Mouse (Mus musculus) hindbrain, embryonic 15.5 days (tissue): Measurements from ENCODE around the gene Krt8. TPM values are rescaled to one million over a fixed set of nuclear protein-coding genes. Genes with fewer than 3 reads are reported as not detected.
"Not testable (repeated sequence)": the region's sequence is repeated elsewhere in the genome, so short reads cannot be mapped to it uniquely, and the experiment has no call there.

Source experiments
- ATAC-seq: fragments of 200-750 bp; cut with Nextera tagmentation; 2 replicates; pipeline ENCODE4 v1.8.0; 2017; ENCODE audit warnings: low read depth, moderate number of reproducible peaks, moderate TSS enrichment; ENCODE audit not compliant: low FRiP score
- H3K27ac ChIP-seq: fragments of 300-500 bp; sonication (generic); replicated peaks from 2 replicates; pipeline ENCODE4 v1.5.1; 2015; ENCODE audit warnings: mild to moderate bottlenecking, inconsistent platforms
- H3K27me3 ChIP-seq: fragments of 300-500 bp; sonication (generic); 2 replicates; pipeline ENCODE4 v1.6.1; 2015; ENCODE audit warnings: control low read depth, inconsistent platforms
- H3K36me3 ChIP-seq: fragments of 300-500 bp; sonication (generic); 2 replicates; pipeline ENCODE4 v1.6.1; 2015; ENCODE audit warnings: control low read depth, inconsistent platforms
- H3K4me1 ChIP-seq: fragments of 300-500 bp; sonication (generic); replicated peaks from 2 replicates; pipeline ENCODE4 v1.6.1; 2015; ENCODE audit warnings: control low read depth, inconsistent platforms
- H3K4me2 ChIP-seq: fragments of 300-500 bp; sonication (generic); 2 replicates; pipeline ENCODE4 v1.6.1; 2015; ENCODE audit warnings: moderate library complexity, mild to moderate bottlenecking, inconsistent platforms
- H3K4me3 ChIP-seq: fragments of 300-500 bp; sonication (generic); 2 replicates; pipeline ENCODE4 v1.5.1; 2015; ENCODE audit warnings: mild to moderate bottlenecking, inconsistent platforms
- H3K9ac ChIP-seq: fragments of 300-500 bp; sonication (generic); 2 replicates; pipeline ENCODE4 v1.6.1; 2015; ENCODE audit warnings: inconsistent platforms
- H3K9me3 ChIP-seq: fragments of 300-500 bp; sonication (generic); 2 replicates; pipeline ENCODE4 v1.6.1; 2016; ENCODE audit warnings: control low read depth, inconsistent platforms
- WGBS: fragments of 180-500 bp; shearing (Covaris S2); methylation state at CpG from one replicate; pipeline ENCODE4 v1.1.7; 2015; 5-methylcytosine and 5-hydroxymethylcytosine counted together
- polyA plus RNA-seq: library from polyadenylated mRNA; unstranded; fragments of >200 nt; fragmentation: Nextera tagmentation; extraction: Ambion mirVana; gene quantifications from 2 replicates; pipeline ENCODE4 v1.2.1, GENCODE M21; 2015

Gene Krt8
- polyA plus RNA-seq, 1 experiment from 2014 or later, result 4.6 TPM

- Histone ChIP-seq H3K4me1 (peaks cover 21% of the 10 kb centered on the region), H3K27me3 (peaks cover 41% of the 10 kb centered on the region), H3K27ac (no peak overlapping the region), H3K9ac (no peak overlapping the region), H3K36me3 (no peaks in the 10 kb centered on the region), H3K4me3 (no peak overlapping the region), H3K4me2 (no peak overlapping the region), H3K9me3 (no peaks in the 10 kb centered on the region)
- 43% methylated on average over 11 of the region's 11 CpGs for WGBS
- ATAC-seq, result no peak
Measured at GRCm38 (mm10) chr15:102006317-102006716, 2.0 kb upstream of the Krt8 start.

GRCm38 (mm10) chr15:102005290-102005689, 1.0 kb upstream of the Krt8 start:
- Histone ChIP-seq H3K4me2 (no peak overlapping the region), H3K9ac (no peak overlapping the region), H3K36me3 (no peaks in the 10 kb centered on the region), H3K27me3 (peaks cover 48% of the 10 kb centered on the region), H3K4me3 (no peak overlapping the region), H3K4me1 (peaks cover 21% of the 10 kb centered on the region), H3K9me3 (no peaks in the 10 kb centered on the region), H3K27ac (no peak overlapping the region)
- no peak for ATAC-seq
- 39% methylated on average over 4 of the region's 4 CpGs for WGBS

- no peak overlapping the region for H3K27ac ChIP-seq
- no peak for ATAC-seq
- H3K36me3 ChIP-seq, result no peaks in the 10 kb centered on the region
- H3K4me2 ChIP-seq, result peak overlapping the region; percentile 50
- 21% methylated on average over 12 of the region's 12 CpGs for WGBS
- no peaks in the 10 kb centered on the region for H3K9me3 ChIP-seq
- no peak overlapping the region for H3K9ac ChIP-seq
- H3K4me3 ChIP-seq, result peak overlapping the region; percentile 26
- peaks cover 21% of the 10 kb centered on the region for H3K4me1 ChIP-seq
- peaks cover 48% of the 10 kb centered on the region for H3K27me3 ChIP-seq
Measured at GRCm38 (mm10) chr15:102003516-102003915, 766 bp downstream of the Krt8 start.

- Histone ChIP-seq H3K4me3 (peak overlapping the region; percentile 26), H3K9ac (no peak overlapping the region), H3K27ac (no peak overlapping the region), H3K4me2 (peak overlapping the region; percentile 50), H3K9me3 (no peaks in the 10 kb centered on the region), H3K4me1 (peaks cover 18% of the 10 kb centered on the region), H3K27me3 (peaks cover 48% of the 10 kb centered on the region), H3K36me3 (no peaks in the 10 kb centered on the region)
- ATAC-seq, result 0 out of 2 replicates have a peak, but pooled peaks have one; percentile 47
- WGBS, result 5% methylated on average over 34 of the region's 34 CpGs
Measured at GRCm38 (mm10) chr15:102002646-102003488, 1.4 kb downstream of the Krt8 start.

- no peak overlapping the region for H3K9ac ChIP-seq
- ATAC-seq, result no peak
- H3K27ac ChIP-seq, result no peak overlapping the region
- peaks cover 8% of the 10 kb centered on the region for H3K4me1 ChIP-seq
- no peaks in the 10 kb centered on the region for H3K9me3 ChIP-seq
- peaks cover 35% of the 10 kb centered on the region for H3K27me3 ChIP-seq
- 87% methylated on average over 11 of the region's 11 CpGs for WGBS
- no peak overlapping the region for H3K4me3 ChIP-seq
- H3K4me2 ChIP-seq, result no peak overlapping the region
- H3K36me3 ChIP-seq, result no peaks in the 10 kb centered on the region
Measured at GRCm38 (mm10) chr15:101999676-102000335, 4.5 kb downstream of the Krt8 start.

GRCm38 (mm10) chr15:101999156-101999555, 5.1 kb downstream of the Krt8 start:
- ATAC-seq, result no peak
- no peak overlapping the region for H3K27ac ChIP-seq
- no peak overlapping the region for H3K4me2 ChIP-seq
- 94% methylated on average over 11 of the region's 11 CpGs for WGBS
- no peak overlapping the region for H3K4me3 ChIP-seq
- H3K27me3 ChIP-seq, result peaks cover 31% of the 10 kb centered on the region
- no peak overlapping the region for H3K9ac ChIP-seq
- H3K9me3 ChIP-seq, result no peaks in the 10 kb centered on the region
- H3K36me3 ChIP-seq, result no peaks in the 10 kb centered on the region
- peaks cover 8% of the 10 kb centered on the region for H3K4me1 ChIP-seq

- H3K36me3 ChIP-seq, H3K27ac ChIP-seq, H3K4me1 ChIP-seq, H3K4me2 ChIP-seq, H3K9ac ChIP-seq, H3K4me3 ChIP-seq, ATAC-seq, H3K9me3 ChIP-seq: not testable (repeated sequence)
- peaks cover 17% of the 10 kb centered on the region; the same call in 1 of the 2 replicates for H3K27me3 ChIP-seq
- 88% methylated on average over 11 of the region's 11 CpGs for WGBS
Measured at GRCm38 (mm10) chr15:101996450-101997078, 7.7 kb downstream of the Krt8 start.

- Histone ChIP-seq H3K4me1 (no peaks in the 10 kb centered on the region), H3K9ac (no peak overlapping the region), H3K4me3 (no peak overlapping the region), H3K9me3 (no peaks in the 10 kb centered on the region), H3K4me2 (no peak overlapping the region), H3K27ac (no peak overlapping the region), H3K27me3 (peaks cover 10% of the 10 kb centered on the region; the same call in 1 of the 2 replicates), H3K36me3 (no peaks in the 10 kb centered on the region)
- WGBS, result 89% methylated on average over 4 of the region's 4 CpGs
- no peak for ATAC-seq
Measured at GRCm38 (mm10) chr15:101995484-101996236, 8.6 kb downstream of the Krt8 start.

GRCm38 (mm10) chr15:101994365-101994764, 9.9 kb downstream of the Krt8 start:
- Histone ChIP-seq H3K4me2 (no peak overlapping the region), H3K4me1 (no peaks in the 10 kb centered on the region), H3K36me3 (no peaks in the 10 kb centered on the region), H3K27ac (no peak overlapping the region), H3K9me3 (no peaks in the 10 kb centered on the region), H3K4me3 (no peak overlapping the region), H3K27me3 (peaks cover 10% of the 10 kb centered on the region; the same call in 1 of the 2 replicates), H3K9ac (no peak overlapping the region)
- 93% methylated on average over 6 of the region's 6 CpGs for WGBS
- ATAC-seq, result no peak

- H3K4me1 ChIP-seq, result no peaks in the 10 kb centered on the region
- no peak overlapping the region for H3K9ac ChIP-seq
- 92% methylated on average over 6 of the region's 6 CpGs for WGBS
- no peak overlapping the region for H3K4me3 ChIP-seq
- no peaks in the 10 kb centered on the region for H3K9me3 ChIP-seq
- ATAC-seq, result no peak
- H3K27ac ChIP-seq, result no peak overlapping the region
- no peaks in the 10 kb centered on the region for H3K36me3 ChIP-seq
- no peak overlapping the region for H3K4me2 ChIP-seq
- H3K27me3 ChIP-seq, result peaks cover 13% of the 10 kb centered on the region; the same call in 1 of the 2 replicates
Measured at GRCm38 (mm10) chr15:101990946-101991345, 13.3 kb downstream of the Krt8 start.

- Histone ChIP-seq H3K27ac (no peak overlapping the region), H3K36me3 (no peaks in the 10 kb centered on the region), H3K9me3 (no peaks in the 10 kb centered on the region), H3K4me3 (no peak overlapping the region), H3K4me2 (no peak overlapping the region), H3K4me1 (peaks cover 4% of the 10 kb centered on the region; the same call in 1 of the 2 replicates), H3K9ac (no peak overlapping the region), H3K27me3 (peaks cover 8% of the 10 kb centered on the region; the same call in 1 of the 2 replicates)
- no peak for ATAC-seq
- WGBS, result 64% methylated on average over 8 of the region's 8 CpGs
Measured at GRCm38 (mm10) chr15:101988714-101989113, 15.6 kb downstream of the Krt8 start.
